Mouse (Mus musculus) intestine, embryonic 15.5 days (tissue): ENCODE measurements around the gene Sf3a2. TPM values are rescaled to one million over a fixed set of nuclear protein-coding genes. Genes with fewer than 3 reads are reported as not detected.
A peak's percentile ranks its signal among the peaks of the same experiment; 100 is the strongest.

ENCODE experiments used
- ATAC-seq: fragments of 200-750 bp; cut with Nextera tagmentation; 2 replicates; pipeline ENCODE4 v1.8.0; 2017; ENCODE audit warnings: moderate TSS enrichment, moderate library complexity
- H3K27ac ChIP-seq: fragments of 300-500 bp; sonication (generic); 2 replicates; pipeline ENCODE4 v1.5.1; 2015; ENCODE audit warnings: mild to moderate bottlenecking, inconsistent platforms
- H3K27me3 ChIP-seq: fragments of 300-500 bp; sonication (generic); replicated peaks from 2 replicates; pipeline ENCODE4 v1.6.1; 2015; ENCODE audit warnings: inconsistent platforms
- H3K36me3 ChIP-seq: fragments of 300-500 bp; sonication (generic); 2 replicates; pipeline ENCODE4 v1.6.1; 2015; ENCODE audit warnings: inconsistent platforms
- H3K4me1 ChIP-seq: fragments of 300-500 bp; sonication (generic); replicated peaks from 2 replicates; pipeline ENCODE4 v1.6.1; 2015; ENCODE audit warnings: inconsistent platforms
- H3K4me2 ChIP-seq: fragments of 300-500 bp; sonication (generic); replicated peaks from 2 replicates; pipeline ENCODE4 v1.6.1; 2015; ENCODE audit warnings: mild to moderate bottlenecking, inconsistent platforms
- H3K4me3 ChIP-seq: fragments of 300-500 bp; sonication (generic); replicated peaks from 2 replicates; pipeline ENCODE4 v1.5.1; 2015; ENCODE audit warnings: inconsistent platforms
- H3K9ac ChIP-seq: fragments of 300-500 bp; sonication (generic); 2 replicates; pipeline ENCODE4 v1.6.1; 2015; ENCODE audit warnings: inconsistent platforms
- H3K9me3 ChIP-seq: fragments of 300-500 bp; sonication (generic); 2 replicates; pipeline ENCODE4 v1.6.1; 2016; ENCODE audit warnings: inconsistent platforms
- WGBS: fragments of 180-500 bp; shearing (Covaris S2); methylation state at CpG from one replicate; pipeline ENCODE4 v1.1.7; 2015; 5-methylcytosine and 5-hydroxymethylcytosine counted together
- polyA plus RNA-seq: library from polyadenylated mRNA; unstranded; fragments of >200 nt; fragmentation: Nextera tagmentation; extraction: Ambion mirVana; gene quantifications from 2 replicates; pipeline ENCODE4 v1.2.1, GENCODE M21; 2015

The Sf3a2 gene
- polyA plus RNA-seq, 1 experiment from 2014 or later, result 69.7 TPM

DNA sequence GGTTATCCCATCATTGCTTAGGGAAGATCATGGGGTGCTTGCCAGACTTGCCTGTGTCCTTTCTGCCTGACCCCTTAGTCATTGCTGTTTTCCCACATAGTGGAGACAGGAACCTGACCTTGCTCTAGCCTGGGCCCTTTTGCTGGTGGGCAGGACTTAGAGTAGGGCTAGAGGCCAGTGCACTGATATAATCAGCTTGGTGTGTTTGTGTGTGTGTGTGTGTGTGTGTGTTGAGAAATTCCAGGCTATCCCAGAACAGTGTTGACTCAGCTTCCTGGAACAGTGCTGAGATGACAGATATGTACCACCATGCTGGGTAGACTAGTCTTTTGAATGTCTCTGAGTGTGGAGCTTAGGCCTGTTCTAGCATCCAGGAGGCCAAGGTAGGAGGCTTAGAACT lies 18.4 kb upstream of the Sf3a2 start:
- Histone ChIP-seq H3K27me3 (no peaks in the 10 kb centered on the region), H3K4me3 (no peak overlapping the region), H3K4me2 (no peak overlapping the region), H3K4me1 (no peaks in the 10 kb centered on the region), H3K9me3 (no peaks in the 10 kb centered on the region), H3K36me3 (peaks cover 66% of the 10 kb centered on the region), H3K9ac (no peak overlapping the region), H3K27ac (no peak overlapping the region)
- ATAC-seq, result no peak

DNA sequence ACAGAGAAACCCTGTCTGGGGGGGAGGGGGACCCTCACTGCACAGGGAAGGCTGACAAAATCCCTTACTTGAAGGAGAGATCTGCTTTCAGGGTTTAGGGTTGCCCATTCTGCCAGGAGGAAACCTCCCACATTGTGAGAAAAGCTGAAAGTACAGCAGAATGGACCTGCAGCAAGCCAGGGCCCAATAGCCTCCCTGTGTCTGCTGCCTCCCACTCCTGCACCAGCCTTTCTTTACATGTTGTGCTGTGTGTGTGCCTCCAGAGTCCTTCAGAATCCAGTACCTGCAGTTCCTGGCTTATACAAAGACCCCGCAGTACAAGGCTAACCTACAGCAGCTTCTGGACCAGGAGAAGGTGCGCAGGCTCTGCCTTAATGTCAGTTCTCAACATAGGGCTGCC lies 13.7 kb upstream of the Sf3a2 start:
- Histone ChIP-seq H3K4me1 (no peaks in the 10 kb centered on the region), H3K4me2 (no peak overlapping the region), H3K9ac (no peak overlapping the region), H3K27me3 (no peaks in the 10 kb centered on the region), H3K4me3 (no peak overlapping the region), H3K36me3 (peaks cover 64% of the 10 kb centered on the region), H3K27ac (no peak overlapping the region), H3K9me3 (no peaks in the 10 kb centered on the region)
- 99% methylated on average over 2 of the region's 2 CpGs for WGBS
- no peak for ATAC-seq

DNA sequence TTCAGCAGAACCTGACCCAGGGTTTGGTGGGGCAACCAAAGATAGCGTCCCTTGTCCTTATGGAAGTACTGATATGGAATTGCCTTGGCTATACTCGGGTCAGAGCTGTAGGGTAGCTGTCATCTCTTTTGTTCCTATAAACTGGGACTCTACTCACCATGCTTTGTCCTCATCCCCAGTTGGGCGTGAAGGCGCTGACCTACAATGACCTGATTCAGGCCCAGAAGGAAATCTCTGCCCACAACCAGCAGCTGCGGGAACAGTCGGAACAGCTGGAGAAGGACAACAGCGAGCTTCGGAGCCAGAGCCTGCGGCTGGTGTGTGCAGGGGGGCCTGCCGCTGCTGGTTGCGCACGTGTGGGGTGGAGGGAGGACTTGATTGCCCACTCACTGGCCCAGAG lies 13.1 kb upstream of the Sf3a2 start:
- Histone ChIP-seq H3K9ac (no peak overlapping the region), H3K27ac (no peak overlapping the region), H3K4me2 (no peak overlapping the region), H3K9me3 (no peaks in the 10 kb centered on the region), H3K27me3 (no peaks in the 10 kb centered on the region), H3K4me1 (no peaks in the 10 kb centered on the region), H3K4me3 (no peak overlapping the region), H3K36me3 (peaks cover 62% of the 10 kb centered on the region)
- ATAC-seq, result no peak
- WGBS, result 88% methylated on average over 12 of the region's 12 CpGs

DNA sequence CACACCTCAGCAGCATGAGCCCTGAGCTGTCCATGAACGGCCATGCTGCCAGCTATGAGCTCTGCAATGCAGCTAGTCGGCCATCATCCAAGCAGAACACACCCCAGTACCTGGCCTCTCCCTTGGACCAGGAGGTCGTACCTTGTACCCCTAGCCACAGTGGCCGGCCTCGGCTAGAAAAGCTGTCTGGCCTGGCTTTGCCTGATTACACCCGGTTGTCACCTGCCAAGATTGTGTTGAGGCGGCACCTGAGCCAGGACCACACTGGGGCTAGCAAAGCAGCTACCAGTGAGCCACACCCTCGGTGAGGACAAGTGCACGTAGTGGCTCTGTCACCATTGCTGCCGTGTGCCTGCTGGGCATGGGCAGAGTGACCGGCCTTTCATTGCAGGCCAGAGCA lies 12.0 kb upstream of the Sf3a2 start:
- no peaks in the 10 kb centered on the region for H3K27me3 ChIP-seq
- no peak overlapping the region for H3K9ac ChIP-seq
- ATAC-seq, result no peak
- H3K4me3 ChIP-seq, result no peak overlapping the region
- no peak overlapping the region for H3K4me2 ChIP-seq
- H3K36me3 ChIP-seq, result peaks cover 70% of the 10 kb centered on the region
- no peak overlapping the region for H3K27ac ChIP-seq
- H3K9me3 ChIP-seq, result no peaks in the 10 kb centered on the region
- H3K4me1 ChIP-seq, result no peaks in the 10 kb centered on the region
- 94% methylated on average over 11 of the region's 11 CpGs for WGBS

DNA sequence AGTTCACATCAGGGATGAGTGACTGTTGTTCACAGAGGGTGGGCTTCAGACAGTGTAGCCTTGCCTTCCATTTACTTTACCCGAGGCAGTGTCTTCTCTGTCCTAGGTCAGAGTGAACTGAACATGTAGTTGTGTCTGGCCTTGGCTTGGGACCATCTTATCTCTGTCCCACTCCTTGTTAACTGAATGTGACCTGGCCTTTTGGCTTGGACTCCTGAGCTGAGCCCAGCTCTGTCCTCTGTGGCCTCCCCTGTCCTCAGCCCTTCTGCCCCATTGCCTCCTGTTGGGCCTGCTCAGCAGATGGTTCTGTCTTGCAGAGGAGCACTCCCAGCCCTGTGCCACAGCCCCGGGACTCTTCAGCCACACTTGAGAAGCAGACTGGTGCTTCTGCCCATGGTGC lies 10.5 kb upstream of the Sf3a2 start:
- peaks cover 85% of the 10 kb centered on the region for H3K36me3 ChIP-seq
- WGBS, result 80% methylated on average over 2 of the region's 2 CpGs
- H3K27ac ChIP-seq, result no peak overlapping the region
- H3K4me1 ChIP-seq, result 0 out of 2 replicates have a peak, but pooled peaks cover 7% of the 10 kb centered on the region
- H3K4me2 ChIP-seq, result no peak overlapping the region
- H3K9ac ChIP-seq, result no peak overlapping the region
- no peaks in the 10 kb centered on the region for H3K9me3 ChIP-seq
- no peak for ATAC-seq
- H3K27me3 ChIP-seq, result no peaks in the 10 kb centered on the region
- no peak overlapping the region for H3K4me3 ChIP-seq

DNA sequence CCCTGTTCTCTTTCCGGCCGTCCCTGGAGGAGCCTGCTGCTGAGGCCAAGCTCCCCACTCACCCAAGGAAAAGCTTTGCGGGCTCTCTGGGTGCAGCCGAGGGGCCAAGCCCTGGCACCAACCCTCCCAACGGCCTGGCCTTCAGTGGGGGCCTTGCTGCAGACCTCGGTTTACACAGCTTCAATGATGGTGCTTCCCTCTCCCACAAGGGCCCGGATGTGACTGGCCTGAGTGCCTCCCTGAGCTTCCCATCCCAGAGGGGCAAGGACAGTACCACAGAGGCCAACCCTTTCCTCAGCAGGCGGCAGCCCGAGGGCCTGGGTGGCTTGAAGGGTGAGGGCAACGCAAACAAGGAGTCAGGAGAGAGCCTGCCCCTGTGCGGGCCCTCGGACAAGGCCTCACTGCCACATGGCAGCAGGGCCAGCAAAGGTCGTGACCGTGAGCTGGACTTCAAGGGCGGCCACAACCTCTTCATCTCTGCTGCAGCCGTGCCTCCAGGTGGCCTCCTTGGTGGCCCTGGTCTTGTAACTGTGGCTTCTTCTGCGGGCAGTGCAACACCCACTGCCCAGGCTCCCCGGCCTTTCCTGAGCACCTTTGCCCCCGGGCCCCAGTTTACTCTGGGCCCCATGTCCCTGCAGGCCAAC lies 7.1 kb upstream of the Sf3a2 start:
- Histone ChIP-seq H3K4me3 (no peak overlapping the region), H3K27me3 (no peaks in the 10 kb centered on the region), H3K9ac (no peak overlapping the region), H3K4me1 (peaks cover 12% of the 10 kb centered on the region; the same call in 1 of the 2 replicates), H3K27ac (no peak overlapping the region), H3K36me3 (peaks cover 77% of the 10 kb centered on the region), H3K4me2 (no peak overlapping the region), H3K9me3 (no peaks in the 10 kb centered on the region)
- no peak; the same call in 1 of the 2 replicates for ATAC-seq
- WGBS, result 87% methylated on average over 19 of the region's 19 CpGs

DNA sequence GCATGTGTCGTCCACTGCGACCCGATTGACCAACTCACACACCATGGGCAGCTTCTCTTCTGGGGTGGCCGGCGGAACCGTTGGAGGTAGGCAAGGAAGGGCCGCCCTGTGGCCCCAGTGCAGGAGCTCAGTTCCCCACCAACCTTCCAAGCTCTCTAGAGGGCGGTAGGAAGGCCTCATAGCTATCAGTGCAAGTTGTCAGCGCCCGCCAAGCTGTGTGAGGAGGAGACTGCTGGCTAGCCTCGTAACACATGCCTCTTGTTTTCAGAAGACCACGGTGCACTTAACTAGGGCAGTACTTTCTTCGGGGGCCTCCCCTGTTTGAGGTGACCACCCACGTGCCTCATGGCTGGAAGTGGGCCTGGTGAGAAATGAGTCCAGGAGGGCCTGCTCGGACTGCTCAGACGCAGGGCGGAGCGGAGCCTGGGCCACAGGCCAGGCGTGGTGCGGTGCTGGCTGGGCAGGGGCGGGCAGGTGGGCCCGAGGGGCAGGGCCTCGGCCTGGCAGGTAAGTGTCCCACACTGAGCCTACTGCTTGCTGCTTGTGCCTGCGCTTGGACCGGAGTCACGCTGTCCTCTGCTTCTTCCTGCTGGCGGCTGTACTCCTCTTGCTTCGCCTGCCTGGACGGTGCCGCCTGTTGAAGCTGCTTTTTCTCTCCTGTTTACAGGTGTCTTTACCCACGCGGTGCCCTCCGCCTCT lies 6.4 kb upstream of the Sf3a2 start:
- Histone ChIP-seq H3K27ac (no peak overlapping the region), H3K4me1 (peaks cover 18% of the 10 kb centered on the region), H3K9ac (no peak overlapping the region), H3K4me2 (no peak overlapping the region), H3K4me3 (no peak overlapping the region), H3K27me3 (no peaks in the 10 kb centered on the region), H3K36me3 (peaks cover 70% of the 10 kb centered on the region), H3K9me3 (no peaks in the 10 kb centered on the region)
- WGBS, result 82% methylated on average over 33 of the region's 33 CpGs
- ATAC-seq, result 0 out of 2 replicates have a peak, but pooled peaks have one; percentile 7

DNA sequence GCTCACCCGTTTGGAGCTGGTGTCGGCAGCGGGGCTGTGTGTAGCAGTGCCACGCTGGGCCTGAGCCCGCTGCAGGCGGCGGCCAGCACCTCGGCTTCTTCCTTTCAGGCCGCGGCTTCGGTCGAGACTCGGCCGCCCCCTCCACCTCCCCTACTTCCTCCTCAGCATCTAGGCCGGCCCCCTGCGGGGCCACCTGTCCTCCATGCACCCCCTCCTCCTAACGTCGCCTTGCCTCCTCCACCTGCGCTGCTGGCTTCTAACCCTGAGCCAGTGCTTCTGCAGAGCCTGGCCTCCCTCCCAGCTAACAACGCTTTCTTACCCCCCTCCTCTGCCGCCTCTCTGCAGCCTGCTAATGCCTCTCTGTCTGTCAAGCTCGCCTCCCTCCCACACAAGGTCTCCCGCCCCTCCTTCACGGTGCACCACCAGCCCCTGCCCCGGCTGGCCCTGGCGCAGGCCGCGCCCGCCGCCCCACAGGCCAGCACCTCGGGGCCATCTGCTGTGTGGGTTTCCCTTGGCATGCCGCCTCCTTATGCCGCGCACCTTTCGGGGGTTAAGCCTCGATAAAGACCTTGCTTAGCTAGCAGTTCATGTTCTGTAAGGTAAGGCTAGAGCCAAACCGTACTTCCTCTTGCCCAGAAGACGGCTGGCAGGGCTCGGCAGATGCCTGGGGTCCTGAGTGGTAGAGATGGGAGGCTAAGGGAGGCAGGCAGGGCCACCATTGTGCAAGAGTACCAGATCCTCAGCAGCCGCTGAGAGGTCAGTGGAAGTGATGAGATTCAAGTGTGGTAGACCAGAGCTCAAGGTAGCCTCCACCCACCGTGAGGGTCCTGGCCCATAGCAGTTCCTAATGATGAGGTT lies 5.6 kb upstream of the Sf3a2 start:
- Histone ChIP-seq H3K36me3 (peaks cover 66% of the 10 kb centered on the region), H3K27ac (no peak overlapping the region), H3K9ac (no peak overlapping the region), H3K4me2 (no peak overlapping the region), H3K27me3 (no peaks in the 10 kb centered on the region), H3K4me3 (no peak overlapping the region), H3K9me3 (no peaks in the 10 kb centered on the region), H3K4me1 (peaks cover 25% of the 10 kb centered on the region)
- WGBS, result 62% methylated on average over 41 of the region's 41 CpGs
- ATAC-seq, result no peak

DNA sequence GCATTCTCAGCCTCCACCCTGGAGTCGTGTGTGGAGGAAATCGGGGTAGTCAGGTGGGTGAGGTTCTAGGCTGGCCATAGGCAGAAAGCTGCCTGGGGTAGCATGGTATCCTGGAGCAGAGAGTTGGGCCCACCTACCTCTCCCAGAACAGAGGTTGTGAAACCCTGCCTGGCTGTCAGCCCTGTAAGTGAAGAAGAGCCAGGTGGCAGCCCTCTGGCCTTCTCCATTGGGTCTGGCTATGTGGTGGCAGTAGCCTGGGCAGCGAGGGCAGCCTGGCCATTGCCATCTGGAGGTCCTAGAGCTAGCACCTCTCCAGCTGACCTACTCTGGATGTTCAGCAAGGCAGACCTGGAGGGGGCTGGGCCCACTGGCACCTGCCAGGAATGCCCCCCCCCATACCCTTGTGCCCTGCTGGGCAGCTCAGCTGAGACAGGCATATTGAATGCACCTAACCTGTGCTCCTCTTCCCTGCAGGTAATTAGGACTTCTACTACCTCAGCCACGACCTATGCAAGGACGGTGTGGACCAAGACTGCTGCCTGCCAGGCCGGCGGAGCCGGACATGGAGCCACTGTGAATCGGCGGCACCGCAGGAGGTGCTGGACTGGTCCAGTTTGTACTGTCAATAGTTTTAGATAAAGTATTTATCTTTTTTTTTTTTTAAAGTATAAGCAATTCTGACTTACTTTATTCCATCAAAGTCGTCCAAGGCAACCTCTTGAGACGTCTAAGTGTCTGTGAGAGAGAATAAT lies 4.8 kb upstream of the Sf3a2 start:
- 89% methylated on average over 13 of the region's 13 CpGs for WGBS
- H3K36me3 ChIP-seq, result peaks cover 61% of the 10 kb centered on the region

DNA sequence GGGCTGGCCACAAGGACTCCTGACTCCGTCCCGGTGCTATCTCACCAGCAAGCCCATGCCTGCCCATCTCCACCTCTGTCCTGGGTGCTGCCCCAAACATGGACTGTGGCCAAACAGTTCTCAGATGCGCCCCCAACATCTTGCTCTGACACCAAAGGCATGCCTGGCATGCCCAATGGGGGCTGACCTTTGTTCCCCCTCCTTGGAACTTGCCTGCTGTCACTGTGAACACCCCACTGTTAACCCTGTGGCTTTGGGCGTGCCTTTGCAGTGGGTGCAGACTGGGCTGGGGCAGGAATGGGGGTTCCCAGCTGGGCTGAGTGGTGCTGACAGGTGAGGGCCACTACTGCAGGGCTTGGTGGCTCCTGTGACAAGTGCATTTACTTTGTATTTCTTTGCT lies 4.2 kb upstream of the Sf3a2 start:
- no peak overlapping the region for H3K27ac ChIP-seq
- no peak overlapping the region for H3K9ac ChIP-seq
- H3K4me3 ChIP-seq, result no peak overlapping the region
- H3K4me1 ChIP-seq, result peaks cover 25% of the 10 kb centered on the region
- no peak overlapping the region for H3K4me2 ChIP-seq
- H3K36me3 ChIP-seq, result peaks cover 55% of the 10 kb centered on the region
- no peak for ATAC-seq
- WGBS, result 88% methylated on average over 4 of the region's 4 CpGs
- no peaks in the 10 kb centered on the region for H3K9me3 ChIP-seq
- H3K27me3 ChIP-seq, result no peaks in the 10 kb centered on the region

More for the DNA sequence above, 4.8 kb upstream of the Sf3a2 start:
- Histone ChIP-seq H3K27ac (no peak overlapping the region), H3K9ac (no peak overlapping the region), H3K27me3 (no peaks in the 10 kb centered on the region), H3K9me3 (no peaks in the 10 kb centered on the region), H3K4me3 (no peak overlapping the region), H3K4me1 (peaks cover 25% of the 10 kb centered on the region), H3K4me2 (no peak overlapping the region)
- ATAC-seq, result no peak

DNA sequence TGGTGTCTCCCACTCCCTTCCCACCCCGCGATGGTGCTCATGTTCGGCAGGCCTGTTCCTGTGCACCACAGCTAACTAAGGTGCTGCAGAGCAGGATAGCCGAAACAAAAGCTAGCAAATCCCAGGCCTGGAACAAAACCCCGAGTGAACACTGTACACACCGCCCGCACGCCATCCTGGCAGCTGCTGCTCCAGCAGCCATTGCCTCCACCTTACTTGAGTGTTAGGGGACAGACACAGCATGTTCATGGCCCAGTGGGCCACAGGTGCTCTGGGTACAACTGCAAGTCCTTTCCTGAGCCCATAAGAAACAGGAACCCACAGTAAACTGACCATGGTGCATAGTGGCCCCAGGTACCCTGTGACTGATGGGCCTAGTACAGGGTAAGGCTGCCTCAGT lies 3.2 kb upstream of the Sf3a2 start:
- H3K27me3 ChIP-seq, result no peaks in the 10 kb centered on the region
- peaks cover 28% of the 10 kb centered on the region for H3K4me1 ChIP-seq
- H3K9ac ChIP-seq, result no peak overlapping the region
- ATAC-seq, result no peak
- no peak overlapping the region for H3K4me3 ChIP-seq
- H3K4me2 ChIP-seq, result no peak overlapping the region
- WGBS, result 81% methylated on average over 8 of the region's 8 CpGs
- H3K9me3 ChIP-seq, result no peaks in the 10 kb centered on the region
- H3K27ac ChIP-seq, result no peak overlapping the region
- peaks cover 47% of the 10 kb centered on the region for H3K36me3 ChIP-seq

DNA sequence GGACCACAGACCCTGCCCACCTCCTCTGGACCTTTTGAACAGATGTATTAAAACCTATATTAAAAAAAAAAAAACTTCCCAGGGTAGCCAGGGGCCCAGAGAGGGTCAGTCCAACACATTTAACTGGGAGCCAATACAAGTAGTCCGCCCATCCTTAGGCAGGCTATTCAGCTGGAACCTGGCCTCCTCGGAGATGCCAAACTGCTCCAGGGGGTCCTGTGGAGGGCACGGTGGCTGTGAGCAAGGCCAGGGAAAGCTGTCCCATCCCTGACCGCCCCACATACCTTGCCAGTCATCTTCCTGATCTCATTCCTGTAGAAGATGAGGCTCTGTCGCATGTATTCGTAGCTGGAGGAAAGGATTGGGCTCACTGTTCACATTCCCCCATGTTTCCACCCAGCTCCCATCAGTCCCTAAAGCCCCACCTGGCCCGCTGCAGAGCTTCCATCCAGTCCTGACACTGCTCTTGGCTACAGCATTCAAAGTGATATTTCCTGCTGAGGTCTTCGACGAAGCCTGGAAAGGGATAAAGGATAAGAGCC lies 1.6 kb upstream of the Sf3a2 start:
- 81% methylated on average over 9 of the region's 9 CpGs for WGBS
- ATAC-seq, result no peak
- H3K36me3 ChIP-seq, result peaks cover 42% of the 10 kb centered on the region
- peak overlapping the region; percentile 71 for H3K4me2 ChIP-seq
- H3K27ac ChIP-seq, result no peak overlapping the region
- H3K9ac ChIP-seq, result peak overlapping the region; percentile 93; the same call in 1 of the 2 replicates
- H3K4me1 ChIP-seq, result peaks cover 31% of the 10 kb centered on the region
- no peaks in the 10 kb centered on the region for H3K27me3 ChIP-seq
- H3K4me3 ChIP-seq, result peak overlapping the region; percentile 77
- no peaks in the 10 kb centered on the region for H3K9me3 ChIP-seq
